Mouse (Mus musculus): ENCODE data around the gene Armcx5.
"Not testable (repeated sequence)": the region's sequence is repeated elsewhere in the genome, so short reads cannot be mapped to it uniquely, and the experiment has no call there.

Armcx5 gene

DNA sequence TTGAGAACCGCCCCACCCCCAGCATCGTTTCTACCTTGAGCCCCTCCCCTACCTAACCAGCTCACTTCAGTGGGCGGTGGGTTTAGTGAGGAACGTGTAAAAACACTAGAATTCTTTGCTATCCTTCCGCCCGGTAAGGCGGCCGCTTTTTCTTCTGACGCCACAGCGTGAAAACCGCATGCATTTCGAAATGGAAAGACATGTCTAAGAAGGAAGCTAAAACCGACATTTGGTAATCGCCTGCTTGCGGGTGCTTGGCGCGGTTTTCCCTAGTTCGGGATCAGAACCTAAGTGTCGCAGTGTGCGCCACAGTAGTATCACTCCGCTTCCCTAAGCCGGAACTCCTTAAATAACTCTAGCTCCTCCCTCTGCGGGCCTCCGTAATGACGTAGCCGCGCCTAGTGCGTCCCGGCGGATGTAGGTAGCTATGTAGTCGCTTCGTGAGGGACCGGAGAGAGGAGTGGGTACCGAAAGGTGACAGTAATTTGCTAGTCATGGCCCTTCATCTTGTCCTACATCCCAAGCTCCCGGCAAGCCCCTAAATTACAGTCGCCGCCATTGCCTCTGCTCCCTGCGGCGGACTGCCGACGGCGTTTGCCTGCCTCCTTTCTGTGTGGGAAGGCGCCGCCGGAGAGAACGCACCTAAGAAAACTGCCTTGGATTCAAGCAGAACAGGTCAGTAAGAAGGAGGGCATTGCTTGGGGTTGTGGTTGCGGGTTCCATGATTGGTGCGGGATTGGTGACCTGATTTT lies at the start of gene Armcx5, which contains the start of gene Gprasp1:
Gene Armcx5 (plus strand): TSS at position 430 of the 752 bp plus-strand sequence.
Gene Gprasp1 (plus strand): TSS at position 430 of the 752 bp plus-strand sequence.
- peak; percentile 90 for DNase-seq (ENCODE audit: low spot score)

DNA sequence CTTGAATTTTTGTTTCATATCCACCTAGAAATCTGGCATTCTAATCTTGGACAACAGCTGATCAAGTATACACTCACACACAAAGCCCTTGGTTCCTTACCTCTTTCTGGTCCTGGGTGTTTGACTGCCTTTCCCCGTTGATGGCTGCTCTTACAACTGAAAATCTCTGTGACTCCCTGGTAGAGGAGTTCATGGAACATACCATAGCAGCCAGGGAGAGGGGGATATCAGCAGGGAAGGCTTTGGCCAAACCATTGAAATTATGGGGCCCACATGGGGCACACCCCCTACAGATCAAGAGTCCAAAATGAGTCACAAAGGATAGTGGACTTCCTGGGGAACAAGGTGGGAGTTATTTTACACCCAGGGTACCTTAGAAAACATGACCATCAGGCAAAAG lies 48.9 kb upstream of the Armcx5 start, which contains the start of gene Tcp11x2:
Gene Tcp11x2 (minus strand): TSS at position 158 of the 400 bp plus-strand sequence.
- no peak for DNase-seq (ENCODE audit: low spot score)

DNA sequence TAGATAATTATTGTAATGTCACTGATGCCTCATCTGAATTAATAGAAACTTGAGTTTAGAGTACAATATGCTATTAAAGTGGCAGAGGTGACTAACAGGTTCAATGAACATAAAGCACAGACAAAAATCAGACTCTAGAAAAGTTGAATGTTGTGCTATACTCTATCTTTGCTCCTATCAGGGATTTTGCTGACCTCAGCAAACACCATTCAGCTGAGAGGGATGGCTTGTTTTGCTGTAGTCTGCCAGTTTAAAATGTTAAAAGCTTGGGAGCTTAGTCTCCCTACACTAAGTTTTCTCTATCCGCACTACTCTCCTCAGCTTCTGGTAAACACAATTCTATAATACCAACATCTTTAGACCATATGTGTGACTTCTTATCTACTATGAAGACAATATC lies 39.4 kb upstream of the Armcx5 start:
- no peak for DNase-seq (ENCODE audit: low spot score)

GRCm38 (mm10) chrX:135704349-135704748 lies 38.2 kb upstream of the Armcx5 start:
- DNase-seq (ENCODE audit: low spot score): no peak

DNA sequence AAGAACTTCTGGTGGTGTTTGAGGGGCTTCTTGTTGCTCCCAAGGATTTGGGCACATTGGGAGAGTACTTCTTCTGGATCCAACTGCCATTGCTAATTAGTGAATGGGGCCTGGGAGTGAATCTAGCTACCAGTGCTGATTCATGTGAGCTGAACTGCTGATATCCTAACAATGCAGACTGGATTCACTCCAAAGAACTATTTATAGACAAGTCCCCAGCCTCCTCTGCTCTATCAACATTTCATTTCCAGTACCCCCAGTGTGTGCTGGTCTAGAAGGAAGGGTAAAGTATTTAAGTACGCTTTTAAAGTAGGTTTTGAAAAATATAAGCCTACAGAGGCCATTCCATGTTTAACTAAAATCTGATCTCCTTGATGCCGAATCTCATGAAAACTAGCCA lies 29.7 kb upstream of the Armcx5 start:
- DNase-seq (ENCODE audit: low spot score): no peak

- DNase-seq (ENCODE audit: low spot score): no peak
Measured at GRCm38 (mm10) chrX:135725161-135725560, 17.4 kb upstream of the Armcx5 start, which contains the start of gene Tmsb15a. Tmsb15a (minus strand) TSS chrX:135725261.

DNA sequence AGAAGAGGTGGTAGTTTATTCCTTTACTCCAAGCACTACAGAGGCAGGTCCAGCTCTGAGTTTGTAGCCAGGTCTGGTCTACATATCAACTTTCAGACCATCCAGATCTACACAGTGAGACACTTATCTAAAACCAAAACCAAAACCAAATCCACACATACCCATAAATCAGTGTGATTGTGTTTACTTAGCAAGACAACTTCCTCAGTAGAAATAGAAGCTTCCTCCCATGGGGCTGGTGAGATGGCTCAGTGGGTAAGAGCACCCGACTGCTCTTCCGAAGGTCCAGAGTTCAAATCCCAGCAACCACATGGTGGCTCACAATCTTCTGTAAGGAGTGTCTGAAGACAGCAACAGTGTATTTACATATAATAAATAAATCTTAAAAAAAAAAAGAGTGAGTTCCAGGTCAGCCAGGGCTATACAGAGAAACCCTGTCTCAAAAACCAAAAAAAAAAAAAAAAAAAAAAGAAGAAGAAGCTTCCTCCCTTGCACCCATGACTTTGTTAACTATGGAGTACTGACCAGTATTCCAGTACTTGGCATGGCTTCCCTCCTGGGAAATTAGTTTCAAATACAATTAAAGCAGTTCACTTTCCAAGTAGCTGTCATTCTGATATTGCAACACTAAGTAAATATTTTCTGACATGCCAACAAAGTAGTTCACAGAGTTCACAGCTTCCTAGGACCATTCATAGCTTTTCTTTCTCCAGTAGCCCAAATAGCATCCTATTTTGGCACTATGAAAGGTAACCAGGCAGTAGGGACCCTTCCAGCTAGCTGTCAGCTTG lies 3.6 kb upstream of the Armcx5 start:
- DNase-seq (ENCODE audit: low spot score): peak; percentile 3

- no peak for DNase-seq (ENCODE audit: low spot score)
Measured at GRCm38 (mm10) chrX:135743056-135743355, 473 bp downstream of the Armcx5 start.

GRCm38 (mm10) chrX:135745376-135745775 lies 2.8 kb downstream of the Armcx5 start:
- DNase-seq (ENCODE audit: low spot score): not testable (repeated sequence)

GRCm38 (mm10) chrX:135752832-135753231 lies 10.3 kb downstream of the Armcx5 start:
- DNase-seq (ENCODE audit: low spot score): peak; percentile 63

GRCm38 (mm10) chrX:135761707-135762106 lies 19.2 kb downstream of the Armcx5 start:
- DNase-seq (ENCODE audit: low spot score): peak; percentile 3

DNA sequence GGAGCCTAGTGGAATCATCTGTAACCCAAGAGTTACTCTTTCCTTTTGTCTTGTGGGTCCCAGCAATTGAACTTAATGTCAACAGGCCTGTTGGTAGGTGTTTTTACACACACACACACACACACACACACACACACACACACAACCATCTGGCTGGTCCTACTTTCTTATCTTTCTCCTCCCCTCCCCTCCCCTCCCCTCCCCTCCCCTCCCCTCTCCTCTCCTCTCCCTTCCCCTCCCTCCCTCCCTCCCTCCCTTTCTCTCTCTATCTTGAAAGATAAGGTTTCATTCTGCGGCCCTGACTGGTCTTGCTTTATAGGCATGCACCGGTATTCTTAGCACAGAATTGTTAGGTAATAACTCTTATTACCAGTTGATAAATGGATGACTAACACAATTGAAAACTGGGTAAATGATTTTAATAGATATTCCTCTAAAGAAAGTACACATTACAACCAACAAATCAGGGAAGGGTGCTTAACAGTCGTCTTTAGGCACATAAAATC lies 25.6 kb downstream of the Armcx5 start:
- DNase-seq (ENCODE audit: low spot score): no peak

- no peak for DNase-seq (ENCODE audit: low spot score)
Measured at GRCm38 (mm10) chrX:135768565-135768964, 26.0 kb downstream of the Armcx5 start.

GRCm38 (mm10) chrX:135791536-135791935 lies 49.0 kb downstream of the Armcx5 start:
- no peak for DNase-seq (ENCODE audit: low spot score)

GRCm38 (mm10) chrX:135792326-135792725 lies 49.8 kb downstream of the Armcx5 start:
- DNase-seq (ENCODE audit: low spot score): no peak

DNA sequence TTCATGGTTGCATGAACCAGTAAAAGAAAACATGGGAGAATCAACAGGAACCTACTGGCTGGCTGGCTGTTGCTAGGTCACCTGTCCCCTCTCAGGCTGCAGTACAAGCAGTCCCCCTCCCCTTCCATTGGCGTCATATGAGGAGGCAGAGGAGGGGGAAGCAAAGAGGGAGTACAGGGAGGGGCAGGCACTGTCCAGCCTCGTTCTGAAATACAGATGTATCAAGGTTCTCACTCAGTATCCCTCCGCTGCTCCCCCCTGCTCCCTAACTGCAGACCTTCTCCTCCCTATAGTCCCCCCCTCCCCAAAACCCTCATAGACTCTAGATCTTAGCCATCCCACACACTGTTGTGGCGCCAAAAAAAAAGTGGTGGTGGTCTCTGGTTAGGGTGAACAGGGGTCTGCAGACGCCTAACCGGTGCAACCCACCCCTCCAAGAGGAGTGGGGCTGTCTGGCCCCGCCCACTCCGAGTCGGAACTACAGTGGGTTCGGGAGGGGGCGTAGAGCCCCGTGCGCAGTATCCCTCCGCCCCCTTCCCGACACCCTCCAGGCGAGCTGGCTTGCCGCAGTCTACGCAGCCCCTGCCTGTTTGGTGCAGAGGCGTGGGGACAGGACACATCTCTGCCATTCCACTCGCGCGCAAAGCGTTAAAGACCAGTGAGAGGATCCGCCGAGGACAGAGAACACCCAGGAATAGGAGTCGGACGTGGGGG lies 53.2 kb downstream of the Armcx5 start:
- peak; percentile 6 for DNase-seq (ENCODE audit: low spot score)

DNA sequence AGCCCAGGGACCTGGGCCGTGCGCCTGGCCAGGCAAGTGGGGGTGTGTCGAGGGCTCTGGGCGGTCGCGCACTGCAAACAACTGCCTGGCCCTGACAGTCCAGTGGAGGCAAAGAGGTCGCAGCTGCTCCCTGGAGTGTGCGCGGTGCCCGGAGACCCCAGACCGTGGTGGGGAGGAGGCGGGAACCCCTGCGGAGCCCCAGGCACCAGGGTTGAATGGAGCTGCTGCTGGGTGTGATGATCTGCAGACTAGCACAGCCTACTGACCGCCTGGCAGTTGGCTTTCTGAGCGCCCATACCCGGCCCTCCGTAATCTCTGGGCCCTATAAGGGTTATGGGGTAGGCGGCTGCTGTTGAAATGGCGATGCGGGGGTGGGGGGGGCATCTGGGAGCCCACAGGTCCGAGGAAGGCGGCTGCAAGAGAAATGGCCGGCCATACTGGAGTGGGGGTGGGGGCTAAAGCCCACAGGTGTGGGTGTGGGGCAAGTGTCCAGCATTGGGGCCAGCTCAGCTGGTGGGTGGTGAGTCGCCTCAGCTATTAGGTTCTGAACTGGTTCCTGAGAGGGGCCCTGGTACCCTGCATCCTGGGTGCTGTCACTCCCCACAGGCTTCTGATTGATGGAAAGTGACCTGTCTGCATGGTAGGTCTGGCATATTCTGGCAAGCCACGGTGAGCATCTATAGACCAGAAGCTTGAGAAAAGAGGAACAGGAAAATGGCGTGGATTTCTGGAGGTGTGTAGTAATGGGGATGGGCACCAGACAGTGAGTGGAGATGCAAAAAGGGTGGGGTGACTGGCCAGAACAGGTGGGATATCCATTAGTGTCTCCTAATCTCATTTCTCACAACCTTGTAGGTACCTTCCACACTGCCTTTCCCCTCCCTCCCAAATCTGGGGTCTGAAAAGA lies 54.0 kb downstream of the Armcx5 start:
- not testable (repeated sequence) for DNase-seq (ENCODE audit: low spot score)

Measured in lung, postnatal 25 days (tissue).